Mouse (Mus musculus): Measurements from ENCODE around the gene Herc1. TPM values are rescaled to one million over a fixed set of nuclear protein-coding genes. Genes with fewer than 3 reads are reported as not detected.

Herc1 gene
- polyA plus RNA-seq (2014; fragmentation: Illumina TruSeq; extraction: RNeasy Lipid Tissue Mini Kit (QIAGEN cat#74804); ENCODE audit: low read depth, low replicate concordance), result 33.8 TPM

GRCm38 (mm10) chr9:66349860-66350787 lies at the start of gene Herc1:
Herc1 (plus strand) TSS chr9:66350450.

GRCm38 (mm10) chr9:66514256-66514770 lies 164.1 kb downstream of the Herc1 start, which contains the start of gene Fbxl22:
Fbxl22 (minus strand) TSS chr9:66514593.

Other genes with a start within 250 kb of the Herc1 start
- gene Snx1, start 223.9 kb upstream of the Herc1 start, polyA plus RNA-seq (2014; fragmentation: Illumina TruSeq; extraction: RNeasy Lipid Tissue Mini Kit (QIAGEN cat#74804); ENCODE audit: low read depth, low replicate concordance), result 163 TPM
- 145 TPM for gene Ciao2a, start 223.8 kb upstream of the Herc1 start, polyA plus RNA-seq (2014; fragmentation: Illumina TruSeq; extraction: RNeasy Lipid Tissue Mini Kit (QIAGEN cat#74804); ENCODE audit: low read depth, low replicate concordance)
- 6.8 TPM for gene Dapk2, start 192.2 kb upstream of the Herc1 start, polyA plus RNA-seq (2014; fragmentation: Illumina TruSeq; extraction: RNeasy Lipid Tissue Mini Kit (QIAGEN cat#74804); ENCODE audit: low read depth, low replicate concordance)
- 0.58 TPM for gene Fbxl22, start 164.1 kb downstream of the Herc1 start, polyA plus RNA-seq (2014; fragmentation: Illumina TruSeq; extraction: RNeasy Lipid Tissue Mini Kit (QIAGEN cat#74804); ENCODE audit: low read depth, low replicate concordance)
- 56.7 TPM for gene Usp3, start 242.7 kb downstream of the Herc1 start, polyA plus RNA-seq (2014; fragmentation: Illumina TruSeq; extraction: RNeasy Lipid Tissue Mini Kit (QIAGEN cat#74804); ENCODE audit: low read depth, low replicate concordance)

Data from adrenal gland, adult 10 weeks (tissue).